Comparison of ENCODE assay signal across 11 mouse cellular contexts in the genomic region with DNA sequence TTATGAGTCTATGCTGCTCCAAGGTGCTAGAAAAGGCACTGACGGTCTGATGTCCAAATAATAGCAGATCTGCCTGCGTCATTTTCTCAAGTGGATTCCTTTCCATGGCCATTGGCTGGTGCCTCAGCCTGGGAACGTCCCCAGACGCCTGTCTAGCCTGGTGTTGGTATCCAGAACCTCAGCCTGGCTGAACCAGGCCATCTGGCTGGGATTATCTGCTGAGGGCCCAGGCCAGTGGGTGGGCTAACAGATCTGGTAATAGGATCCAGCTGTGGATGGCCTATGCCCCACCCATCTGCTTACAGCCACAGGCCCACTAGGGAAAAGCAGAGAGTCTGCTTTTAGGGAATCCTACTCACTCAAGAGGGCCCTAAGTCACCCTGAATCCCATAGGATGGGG. TPM values are rescaled to one million over a fixed set of nuclear protein-coding genes. Genes with fewer than 3 reads are reported as not detected.
DNase-seq lines count a peak whose midpoint lies in the region; ATAC-seq lines count a peak whose summit lies in the region.
"Had no signal": no experiment of that assay in that cellular context is flagged by ENCODE, and none has a peak within 500 bp of the region (broad histone marks: within the 10 kb centered on the region; RNA-seq: fewer than 3 reads in every experiment).

No protein-coding gene starts in this region.

- 0 out of 2 replicates have a peak overlapping the region, but pooled peaks have one; percentile 27 for H3K27ac ChIP-seq in forebrain, embryonic 10.5 days
- no peak overlapping the region for H3K27ac ChIP-seq in forebrain, embryonic 15.5 days (replicated peaks)
- no peak overlapping the region for H3K27ac ChIP-seq in lung, embryonic 16.5 days (ENCODE audit: low read length)
- H3K27ac ChIP-seq: hindbrain, postnatal 0 days; liver, embryonic 14.5 days had no signal

- H3K9ac ChIP-seq in forebrain, embryonic 15.5 days (replicated peaks): no peak overlapping the region
- H3K9ac ChIP-seq in lung, embryonic 16.5 days (ENCODE audit: low read length): no peak overlapping the region
- H3K9ac ChIP-seq: liver, embryonic 14.5 days had no signal

- peaks cover 55% of the 10 kb centered on the region for H3K4me1 ChIP-seq in forebrain, embryonic 10.5 days
- H3K4me1 ChIP-seq in forebrain, embryonic 15.5 days: no peaks in the 10 kb centered on the region
- H3K4me1 ChIP-seq in lung, embryonic 16.5 days (replicated peaks; ENCODE audit: control insufficient read depth, insufficient read depth, low read length): 0 out of 2 replicates have a peak, but pooled peaks cover 2% of the 10 kb centered on the region

- no peak overlapping the region for H3K4me2 ChIP-seq in forebrain, embryonic 15.5 days (replicated peaks)
- H3K4me2 ChIP-seq in lung, embryonic 16.5 days (ENCODE audit: low read depth, low read length): no peak overlapping the region

- ATAC-seq in forebrain, embryonic 15.5 days (replicated peaks): no peak
- ATAC-seq in lung, embryonic 16.5 days (ENCODE audit: low read depth): peak; percentile 64
- ATAC-seq in megakaryocyte, adult 5-6 weeks (ENCODE audit: poor library complexity, severe bottlenecking): no peak
- ATAC-seq: hindbrain, postnatal 0 days had no signal

- H3K27me3 ChIP-seq in forebrain, embryonic 10.5 days (ENCODE audit: poor library complexity, severe bottlenecking): no peaks in the 10 kb centered on the region
- no peaks in the 10 kb centered on the region for H3K27me3 ChIP-seq in forebrain, embryonic 15.5 days
- no peaks in the 10 kb centered on the region for H3K27me3 ChIP-seq in lung, embryonic 16.5 days (ENCODE audit: control insufficient read depth, insufficient read depth, low read depth, low read length)

- H3K36me3 ChIP-seq in forebrain, embryonic 10.5 days (replicated peaks): no peaks in the 10 kb centered on the region
- H3K36me3 ChIP-seq in forebrain, embryonic 15.5 days: no peaks in the 10 kb centered on the region
- H3K36me3 ChIP-seq in lung, embryonic 16.5 days (ENCODE audit: control insufficient read depth, insufficient read depth, low read length): no peaks in the 10 kb centered on the region

- WGBS in forebrain, embryonic 10.5 days: 51% methylated on average over 4 of the region's 4 CpGs
- 55% methylated on average over 4 of the region's 4 CpGs for WGBS in forebrain, embryonic 15.5 days
- WGBS in lung, embryonic 16.5 days: 37% methylated on average over 4 of the region's 4 CpGs

- no peaks in the 10 kb centered on the region for H3K9me3 ChIP-seq in forebrain, embryonic 10.5 days
- no peaks in the 10 kb centered on the region for H3K9me3 ChIP-seq in forebrain, embryonic 15.5 days
- H3K9me3 ChIP-seq in lung, embryonic 16.5 days (ENCODE audit: control insufficient read depth, low read length): no peaks in the 10 kb centered on the region

- intact Hi-C loops in gastrocnemius, postnatal 36 days (cut with DNase I): no loop called here

- peak; percentile 37 for DNase-seq in forebrain, embryonic 10.5 days (ENCODE audit: extremely low spot score, low spot score)
- peak; percentile 75 for DNase-seq in 3T3-L1 (ENCODE audit: low read depth, low spot score)
- DNase-seq in gastrocnemius, postnatal 36 days: peak; percentile 39 to 49
- DNase-seq in ovary, postnatal 14 days (ENCODE audit: low spot score): no peak
- no peak for DNase-seq in layer of hippocampus, postnatal 36 days
- DNase-seq: thymus, postnatal 36 days had no signal

- no peak overlapping the region for H3K4me3 ChIP-seq in forebrain, embryonic 10.5 days
- H3K4me3 ChIP-seq in forebrain, embryonic 15.5 days: no peak overlapping the region
- no peak overlapping the region for H3K4me3 ChIP-seq in lung, embryonic 16.5 days (ENCODE audit: low read length)

RNA-seq across cellular contexts. Expression of a gene that starts 10.6 kb away (rescaled TPM):
- 0.06 and 0.17 TPM in 2 replicates for polyA plus RNA-seq in forebrain, embryonic 10.5 days (2016; fragmentation: Nextera tagmentation; extraction: Ambion mirVana)
- 0.20 TPM in 1 of 2 replicates, not detected in the other for polyA plus RNA-seq in forebrain, embryonic 15.5 days (2015; fragmentation: Nextera tagmentation; extraction: Ambion mirVana)
- total RNA-seq in gastrocnemius, postnatal 36 days (2021): under 1 TPM; 0.10 to 0.15 TPM
- polyA plus RNA-seq in lung, embryonic 16.5 days (2015; fragmentation: Nextera tagmentation; extraction: Ambion mirVana): 0.57 and 0.78 TPM in 2 replicates
- under 1 TPM; 0.15 to 0.25 TPM for total RNA-seq in layer of hippocampus, postnatal 36 days (2021)
- total RNA-seq in megakaryocyte, adult 5-6 weeks (2015): not detected in 2 replicates
- total RNA-seq in megakaryocyte, adult 5-6 weeks (2017): 0.26 TPM in 1 of 2 replicates, not detected in the other

RNA-seq across cellular contexts. Expression of a gene that starts 58.4 kb away (rescaled TPM):
- 60.3 and 70.4 TPM in 2 replicates for polyA plus RNA-seq in forebrain, embryonic 10.5 days (2016; fragmentation: Nextera tagmentation; extraction: Ambion mirVana)
- polyA plus RNA-seq in forebrain, embryonic 15.5 days (2015; fragmentation: Nextera tagmentation; extraction: Ambion mirVana): 71.9 and 75.2 TPM in 2 replicates
- total RNA-seq in gastrocnemius, postnatal 36 days (2021): 1 to 10 TPM; 2.5 to 2.6 TPM
- 33.6 and 34.0 TPM in 2 replicates for polyA plus RNA-seq in lung, embryonic 16.5 days (2015; fragmentation: Nextera tagmentation; extraction: Ambion mirVana)
- 1 to 10 TPM; 7.2 to 7.4 TPM for total RNA-seq in layer of hippocampus, postnatal 36 days (2021)
- 7.8 and 14.8 TPM in 2 replicates for total RNA-seq in megakaryocyte, adult 5-6 weeks (2015)
- total RNA-seq in megakaryocyte, adult 5-6 weeks (2017): 6.0 and 8.6 TPM in 2 replicates

Comparison
In these comparisons a context has a peak if more than half of its experiments do, and no peak if none do; other contexts are left out.
1. DNase-seq: peak in forebrain, embryonic 10.5 days (single experiment), 3T3-L1 (single experiment) and gastrocnemius, postnatal 36 days (2 of 2); none in ovary, postnatal 14 days (single experiment) and layer of hippocampus, postnatal 36 days (0 of 2).